Mouse (Mus musculus) liver, postnatal 0 days (tissue): Measurements from ENCODE around the gene Ppfia2.

Experiments
- CTCF ChIP-seq: sonication (generic); IDR thresholded peaks from 2 replicates; pipeline ENCODE4 v1.5.1; 2016; ENCODE audit warnings: antibody characterized with exemption, low read depth
- EP300 ChIP-seq: IDR thresholded peaks from 2 replicates; pipeline ENCODE4 v1.6.1; 2016; ENCODE audit warnings: antibody characterized with exemption, low read depth, mild to moderate bottlenecking

- TF ChIP-seq CTCF (no peak), EP300 (no peak)
These were observed 117.7 kb downstream of the Ppfia2 start for GRCm38 (mm10) chr10:106587817-106588216.
